Mouse (Mus musculus): ENCODE measurements around the gene Eif3j1.
A peak's percentile ranks its signal among the peaks of the same experiment; 100 is the strongest.
"Not testable (repeated sequence)": the region's sequence is repeated elsewhere in the genome, so short reads cannot be mapped to it uniquely, and the experiment has no call there.

The Eif3j1 gene

DNA sequence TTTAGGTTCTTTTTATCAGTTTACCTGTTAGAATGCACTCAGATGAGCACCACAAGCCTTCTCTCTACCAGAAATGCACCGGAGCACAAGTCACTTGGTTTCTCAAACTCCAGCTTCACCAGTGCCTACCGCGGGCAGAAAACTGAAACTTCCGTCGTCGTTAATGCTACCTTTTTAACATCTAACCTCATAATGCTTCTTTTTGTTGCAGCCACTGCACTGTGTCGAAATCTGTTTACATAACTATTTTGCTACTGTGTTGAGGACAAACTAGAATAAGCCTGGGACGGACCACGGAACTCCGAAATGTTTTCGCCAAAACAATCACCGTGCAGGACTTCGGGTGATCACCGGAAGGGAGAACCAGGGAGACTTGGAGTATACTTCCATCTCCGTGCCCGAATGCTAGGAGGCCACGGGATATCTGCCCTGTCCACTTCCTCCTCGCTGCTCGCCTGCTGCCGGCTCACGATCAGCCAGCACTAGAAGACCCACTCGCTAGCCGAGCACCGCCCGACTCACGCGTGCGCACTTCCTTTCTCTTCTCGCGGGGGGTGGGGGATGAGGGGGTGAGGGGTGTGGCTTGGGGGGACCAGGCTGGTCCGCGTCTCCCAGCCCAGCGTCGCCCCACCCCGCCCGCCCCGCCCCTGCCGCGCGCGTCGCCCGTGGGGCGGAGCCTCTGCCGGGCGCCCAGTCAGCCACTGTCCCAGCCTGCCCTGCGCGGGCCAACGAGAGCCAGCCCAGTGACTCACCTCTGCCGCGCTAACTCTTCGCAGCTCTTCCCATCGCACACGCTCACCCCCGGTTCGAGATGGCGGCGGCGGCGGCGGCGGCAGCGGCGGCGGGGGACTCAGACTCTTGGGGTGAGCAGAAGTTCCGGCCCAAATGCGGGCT lies at the start of gene Eif3j1:
Gene Eif3j1, plus strand, starts transcription at position 685 of the 894 bp plus-strand sequence.
- DNase-seq (ENCODE audit: extremely low read depth, insufficient read length, low spot score), result peak; percentile 88

DNA sequence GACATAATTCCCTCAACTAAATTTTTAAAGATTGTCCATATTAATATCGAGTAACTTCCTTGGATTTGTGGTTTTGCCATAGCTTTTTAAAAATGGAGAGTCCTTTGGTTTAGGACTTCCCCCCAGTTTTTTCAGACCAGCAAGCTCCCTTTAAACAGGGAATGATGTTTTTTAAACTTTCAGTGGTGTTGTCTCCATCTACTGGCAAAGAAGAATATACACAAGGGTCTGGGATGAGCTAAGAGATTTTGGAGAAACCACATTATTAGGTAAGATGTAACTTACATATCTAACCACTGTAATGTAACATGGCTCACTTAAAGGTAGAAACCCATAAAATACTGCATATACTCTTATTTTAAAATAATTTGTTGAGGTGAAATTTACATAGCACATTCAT lies 32.6 kb upstream of the Eif3j1 start:
- DNase-seq (ENCODE audit: extremely low read depth, insufficient read length, low spot score), result no peak

- no peak for DNase-seq (ENCODE audit: extremely low read depth, insufficient read length, low spot score)
Observed at GRCm38 (mm10) chr2:122008832-122009231, 19.5 kb upstream of the Eif3j1 start.

DNA sequence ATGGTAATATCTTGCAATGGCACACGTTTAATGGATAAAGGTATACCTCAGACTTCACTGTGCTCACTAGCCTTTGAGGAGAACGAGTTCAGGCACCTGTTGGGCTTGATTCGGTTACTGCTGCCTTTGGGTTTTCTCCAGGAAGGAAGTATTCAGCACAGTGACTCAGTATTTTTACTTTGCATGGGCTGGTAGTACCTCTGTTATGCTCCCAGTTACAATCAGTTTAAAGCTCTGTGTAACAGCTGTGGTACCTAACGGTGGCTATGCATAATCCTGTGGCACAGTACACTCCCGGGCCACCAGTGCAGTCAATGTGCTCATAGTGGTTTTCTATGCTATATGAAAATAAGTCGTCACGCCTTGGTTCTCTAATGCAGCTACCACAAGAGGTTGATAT lies 16.9 kb upstream of the Eif3j1 start:
- no peak for DNase-seq (ENCODE audit: extremely low read depth, insufficient read length, low spot score)

DNA sequence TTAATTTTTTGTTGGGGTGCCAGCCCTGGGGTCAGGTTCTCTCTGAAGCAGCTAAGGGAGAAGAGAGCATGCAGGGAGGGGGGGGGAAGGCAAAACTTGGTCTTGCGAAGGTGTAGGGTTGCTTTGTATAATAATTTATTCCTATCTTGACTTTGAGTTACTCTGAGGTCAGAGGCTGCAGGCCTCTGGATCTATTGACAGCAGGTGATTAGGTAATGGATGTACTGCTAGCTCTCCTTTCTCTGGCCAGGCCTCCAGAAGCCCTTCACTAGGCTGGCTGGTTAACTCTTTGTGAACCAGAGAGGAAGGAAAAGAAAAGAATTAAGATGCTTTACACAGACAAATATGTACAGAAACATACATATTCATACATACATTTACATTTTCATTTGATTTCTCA lies 9.6 kb upstream of the Eif3j1 start:
- no peak for DNase-seq (ENCODE audit: extremely low read depth, insufficient read length, low spot score)

- no peak for DNase-seq (ENCODE audit: extremely low read depth, insufficient read length, low spot score)
Observed at GRCm38 (mm10) chr2:122022284-122022683, 6.1 kb upstream of the Eif3j1 start.

DNA sequence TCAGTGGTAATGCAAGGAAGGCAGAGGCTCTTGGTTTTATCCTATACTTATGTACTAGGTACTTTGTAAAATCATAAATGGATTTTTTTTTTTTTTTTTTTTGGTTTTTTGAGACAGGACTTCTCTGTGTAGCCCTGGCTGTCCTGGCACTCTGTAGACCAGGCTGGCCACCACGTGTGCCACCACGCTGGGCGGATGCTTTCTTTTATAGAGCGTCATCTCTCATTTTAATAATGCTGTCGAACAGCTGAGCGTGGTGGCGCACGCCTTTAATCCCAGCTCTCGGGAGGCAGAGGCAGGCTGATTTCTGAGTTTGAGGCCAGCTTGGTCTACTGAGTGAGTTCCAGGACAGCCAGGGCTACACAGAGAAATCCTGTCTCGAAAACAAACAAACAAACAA lies 1.3 kb upstream of the Eif3j1 start:
- DNase-seq (ENCODE audit: extremely low read depth, insufficient read length, low spot score), result not testable (repeated sequence)

GRCm38 (mm10) chr2:122028756-122029700 lies 682 bp downstream of the Eif3j1 start:
- DNase-seq (ENCODE audit: extremely low read depth, insufficient read length, low spot score), result peak; percentile 78

GRCm38 (mm10) chr2:122031970-122032369 lies 3.6 kb downstream of the Eif3j1 start:
- DNase-seq (ENCODE audit: extremely low read depth, insufficient read length, low spot score), result no peak

GRCm38 (mm10) chr2:122036064-122036463 lies 7.7 kb downstream of the Eif3j1 start:
- no peak for DNase-seq (ENCODE audit: extremely low read depth, insufficient read length, low spot score)

- no peak for DNase-seq (ENCODE audit: extremely low read depth, insufficient read length, low spot score)
Observed at GRCm38 (mm10) chr2:122043926-122044325, 15.6 kb downstream of the Eif3j1 start.

GRCm38 (mm10) chr2:122059365-122060115 lies 31.2 kb downstream of the Eif3j1 start:
- no peak for DNase-seq (ENCODE audit: extremely low read depth, insufficient read length, low spot score)

DNA sequence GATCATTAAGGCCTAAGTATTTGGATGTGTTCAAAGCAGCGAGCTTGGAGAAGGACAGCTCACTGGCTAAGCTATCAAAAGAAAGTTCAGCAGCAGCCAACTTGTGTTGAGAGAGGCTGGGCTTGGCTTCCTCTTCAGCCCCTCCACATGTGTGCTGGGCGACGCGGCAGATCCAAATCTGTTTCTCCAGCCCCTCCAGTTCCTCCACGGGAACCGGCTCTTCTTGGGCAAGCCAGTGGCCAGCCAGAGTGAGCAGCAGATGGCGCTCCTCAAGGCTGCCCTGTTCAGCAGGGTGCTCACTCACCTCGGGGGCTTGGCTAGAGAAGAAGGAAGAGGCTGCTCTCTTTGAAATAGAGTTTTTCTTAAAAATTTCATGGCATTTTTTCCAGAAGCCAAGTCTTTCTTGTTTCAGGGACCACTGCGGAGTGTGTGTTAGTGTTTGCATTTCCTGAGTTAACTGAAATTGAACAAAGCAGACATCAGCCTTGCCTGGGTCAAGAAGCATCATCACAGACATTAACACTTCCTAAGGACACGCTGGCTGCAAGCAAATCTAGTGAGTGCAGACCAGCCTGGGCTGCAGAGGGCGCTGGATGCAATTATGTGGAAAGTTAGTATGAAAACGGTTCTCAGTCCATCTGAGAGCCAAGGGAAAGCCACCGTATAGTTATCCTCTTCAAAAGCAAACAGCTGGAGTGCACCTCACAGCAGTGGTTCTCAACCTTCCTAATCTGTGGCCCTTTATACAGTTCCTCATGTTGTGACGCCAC lies 37.0 kb downstream of the Eif3j1 start:
- no peak for DNase-seq (ENCODE audit: extremely low read depth, insufficient read length, low spot score)

DNA sequence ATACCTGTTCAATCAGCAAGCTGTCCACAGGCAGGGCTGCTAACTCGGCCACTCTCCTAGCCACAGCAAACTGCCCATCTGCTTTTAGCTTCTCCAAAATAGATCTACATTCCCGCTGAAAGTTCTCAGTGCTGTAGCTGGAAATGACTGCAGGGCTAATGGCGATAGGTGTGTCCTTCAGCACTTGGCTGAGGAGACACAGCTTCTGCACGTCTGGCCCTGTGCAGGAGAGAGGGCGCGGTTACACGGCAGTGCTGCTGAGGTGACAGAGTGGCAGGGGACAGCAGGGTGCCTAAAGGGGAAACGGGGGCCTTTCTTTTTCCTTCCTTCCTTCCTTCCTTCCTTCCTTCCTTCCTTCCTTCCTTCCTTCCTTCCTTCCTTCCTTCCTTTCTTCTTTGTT lies 37.9 kb downstream of the Eif3j1 start:
- DNase-seq (ENCODE audit: extremely low read depth, insufficient read length, low spot score), result no peak

GRCm38 (mm10) chr2:122069144-122069912 lies 41.0 kb downstream of the Eif3j1 start:
- DNase-seq (ENCODE audit: extremely low read depth, insufficient read length, low spot score), result no peak

- no peak for DNase-seq (ENCODE audit: extremely low read depth, insufficient read length, low spot score)
Observed at GRCm38 (mm10) chr2:122069922-122070321, 41.6 kb downstream of the Eif3j1 start.

DNA sequence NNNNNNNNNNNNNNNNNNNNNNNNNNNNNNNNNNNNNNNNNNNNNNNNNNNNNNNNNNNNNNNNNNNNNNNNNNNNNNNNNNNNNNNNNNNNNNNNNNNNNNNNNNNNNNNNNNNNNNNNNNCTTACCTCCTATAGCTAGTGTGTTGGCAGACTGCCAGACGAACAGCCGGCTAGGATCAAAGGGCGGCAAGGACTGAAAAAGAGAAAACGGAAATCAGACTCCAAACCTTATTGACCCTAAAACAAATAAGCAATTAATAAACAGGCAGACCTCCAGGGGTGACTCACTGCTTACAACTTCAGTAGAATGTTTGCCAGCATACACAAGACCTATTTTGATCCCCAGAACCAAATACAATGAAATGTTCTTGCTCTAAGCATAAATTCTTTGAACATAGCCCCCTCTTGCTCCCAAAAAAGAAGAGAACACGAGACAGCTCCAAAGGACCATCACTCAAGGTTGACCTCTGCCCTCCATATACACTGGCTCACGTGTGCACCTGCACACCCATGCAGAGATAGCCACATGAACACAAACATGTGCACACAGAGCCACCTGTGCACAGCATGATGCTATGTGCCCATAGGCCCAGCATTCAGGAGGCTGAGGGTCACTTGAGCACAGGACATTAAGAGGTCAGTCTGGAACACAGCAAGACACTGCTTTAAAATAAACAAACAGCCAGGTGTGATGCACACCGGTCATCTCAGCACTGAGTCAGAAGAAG lies 53.5 kb downstream of the Eif3j1 start:
- DNase-seq (ENCODE audit: extremely low read depth, insufficient read length, low spot score), result no peak

DNA sequence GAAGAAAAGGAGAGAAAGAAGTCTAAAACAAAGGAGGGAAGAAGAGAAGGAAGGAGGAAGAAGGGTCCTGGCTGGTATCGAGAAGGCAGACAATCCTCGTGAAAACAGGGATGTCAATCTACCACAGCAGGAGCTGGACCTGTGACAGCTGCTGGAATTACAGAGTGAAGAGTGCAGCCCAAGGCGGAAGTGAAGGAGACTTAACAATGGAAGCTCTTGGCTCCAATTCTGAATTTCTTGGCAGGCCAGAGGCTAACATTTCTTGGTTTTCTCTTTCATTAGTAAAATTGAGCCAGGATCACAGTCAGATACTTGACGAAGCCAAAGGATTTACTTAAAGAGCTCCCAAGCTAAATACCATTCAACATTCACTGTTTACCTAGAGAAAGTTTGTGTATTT lies 58.1 kb downstream of the Eif3j1 start:
- DNase-seq (ENCODE audit: extremely low read depth, insufficient read length, low spot score), result no peak

DNA sequence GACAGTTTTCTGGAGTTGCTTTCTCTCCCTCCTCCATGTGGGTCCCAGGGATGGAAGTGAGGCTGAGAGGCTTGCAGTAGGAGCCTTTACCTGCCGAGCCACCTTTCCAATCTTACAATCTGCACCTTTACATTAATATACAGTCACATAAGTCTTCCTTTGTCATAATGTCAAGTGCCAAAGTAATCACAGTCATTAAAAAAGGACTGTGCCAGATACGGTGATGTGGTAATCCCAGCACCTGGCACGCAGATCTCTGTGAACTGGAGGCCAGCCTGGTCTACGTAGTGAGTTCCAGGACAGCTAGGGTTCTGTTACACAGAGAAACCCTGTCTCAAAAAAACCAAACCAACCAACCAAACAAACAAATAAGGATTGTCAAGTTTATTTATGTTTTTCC lies 65.5 kb downstream of the Eif3j1 start:
- no peak for DNase-seq (ENCODE audit: extremely low read depth, insufficient read length, low spot score)

Data from 3134 (cell line).